Mouse (Mus musculus): ENCODE measurements around the gene Plcd1. TPM values are rescaled to one million over a fixed set of nuclear protein-coding genes. Genes with fewer than 3 reads are reported as not detected.

The Plcd1 gene
- polyA plus RNA-seq, 1 experiment from 2014 or later = 35.3 TPM

GRCm38 (mm10) chr9:119070173-119070825, 23.0 kb downstream of the Plcd1 start:
- Histone ChIP-seq H3K36me3 (ENCODE audit: control insufficient read depth, insufficient read depth, low read length) (no peaks in the 10 kb centered on the region), H3K4me3 (ENCODE audit: low read depth, low read length) (no peak overlapping the region), H3K27me3 (ENCODE audit: control insufficient read depth, insufficient read depth, low read length) (no peaks in the 10 kb centered on the region), H3K9ac (ENCODE audit: low read length) (no peak overlapping the region), H3K27ac (replicated peaks) (no peak overlapping the region), H3K9me3 (ENCODE audit: control insufficient read depth, low read length) (no peaks in the 10 kb centered on the region), H3K4me1 (replicated peaks; ENCODE audit: control insufficient read depth, insufficient read depth) (no peaks in the 10 kb centered on the region), H3K4me2 (replicated peaks; ENCODE audit: low read depth) (no peak overlapping the region)
- ATAC-seq (ENCODE audit: low FRiP score, low TSS enrichment) (no peak), DNase-seq (ENCODE audit: low spot score) (no peak)
- WGBS = 71% methylated on average over 13 of the region's 13 CpGs
- TF ChIP-seq EP300 (optimal IDR thresholded peaks at IDR 0.05) (no peak), CTCF (IDR thresholded peaks at IDR 0.05; ENCODE audit: low read depth) (no peak)

GRCm38 (mm10) chr9:119068266-119068665, 25.0 kb downstream of the Plcd1 start:
- H3K9ac ChIP-seq (ENCODE audit: low read length) = no peak overlapping the region
- peak overlapping the region; percentile 45; the same call in 1 of the 2 replicates for H3K27ac ChIP-seq (replicated peaks)
- ATAC-seq (ENCODE audit: low FRiP score, low TSS enrichment) (peak; percentile 75), DNase-seq (ENCODE audit: low spot score) (peak; percentile 67)
- no peak for TF ChIP-seq EP300 (optimal IDR thresholded peaks at IDR 0.05)
- no peaks in the 10 kb centered on the region for H3K9me3 ChIP-seq (ENCODE audit: control insufficient read depth, low read length)
- H3K4me3 ChIP-seq (ENCODE audit: low read depth, low read length) = no peak overlapping the region
- 72% methylated on average over 11 of the region's 11 CpGs for WGBS
- H3K36me3 ChIP-seq (ENCODE audit: control insufficient read depth, insufficient read depth, low read length) = no peaks in the 10 kb centered on the region
- no peak overlapping the region for H3K4me2 ChIP-seq (replicated peaks; ENCODE audit: low read depth)
- no peaks in the 10 kb centered on the region for H3K27me3 ChIP-seq (ENCODE audit: control insufficient read depth, insufficient read depth, low read length)
- no peaks in the 10 kb centered on the region for H3K4me1 ChIP-seq (replicated peaks; ENCODE audit: control insufficient read depth, insufficient read depth)

GRCm38 (mm10) chr9:119067601-119068000, 25.7 kb downstream of the Plcd1 start:
- Histone ChIP-seq H3K27ac (replicated peaks) (peak overlapping the region; percentile 45; the same call in 1 of the 2 replicates), H3K9ac (ENCODE audit: low read length) (no peak overlapping the region), H3K4me2 (replicated peaks; ENCODE audit: low read depth) (no peak overlapping the region), H3K27me3 (ENCODE audit: control insufficient read depth, insufficient read depth, low read length) (no peaks in the 10 kb centered on the region), H3K9me3 (ENCODE audit: control insufficient read depth, low read length) (no peaks in the 10 kb centered on the region), H3K4me1 (replicated peaks; ENCODE audit: control insufficient read depth, insufficient read depth) (no peaks in the 10 kb centered on the region), H3K36me3 (ENCODE audit: control insufficient read depth, insufficient read depth, low read length) (no peaks in the 10 kb centered on the region), H3K4me3 (ENCODE audit: low read depth, low read length) (no peak overlapping the region)
- ATAC-seq (ENCODE audit: low FRiP score, low TSS enrichment) (peak; percentile 27; the same call in 1 of the 2 replicates), DNase-seq (ENCODE audit: low spot score) (peak; percentile 83)
- WGBS = 5% methylated on average over 6 of the region's 6 CpGs
- TF ChIP-seq EP300 (optimal IDR thresholded peaks at IDR 0.05) (no peak), CTCF (IDR thresholded peaks at IDR 0.05; ENCODE audit: low read depth) (peak; percentile 93)

- H3K4me2 ChIP-seq (replicated peaks; ENCODE audit: low read depth) = no peak overlapping the region
- H3K4me1 ChIP-seq (replicated peaks; ENCODE audit: control insufficient read depth, insufficient read depth) = no peaks in the 10 kb centered on the region
- H3K27me3 ChIP-seq (ENCODE audit: control insufficient read depth, insufficient read depth, low read length) = no peaks in the 10 kb centered on the region
- DNase-seq (ENCODE audit: low spot score) = no peak
- H3K27ac ChIP-seq (replicated peaks) = no peak overlapping the region
- TF ChIP-seq EP300 (optimal IDR thresholded peaks at IDR 0.05) = no peak
- TF ChIP-seq CTCF (IDR thresholded peaks at IDR 0.05; ENCODE audit: low read depth) = no peak
- ATAC-seq (ENCODE audit: low FRiP score, low TSS enrichment) = no peak
- no peaks in the 10 kb centered on the region for H3K9me3 ChIP-seq (ENCODE audit: control insufficient read depth, low read length)
- H3K9ac ChIP-seq (ENCODE audit: low read length) = no peak overlapping the region
- no peak overlapping the region for H3K4me3 ChIP-seq (ENCODE audit: low read depth, low read length)
- WGBS = 65% methylated on average over 4 of the region's 4 CpGs
- no peaks in the 10 kb centered on the region for H3K36me3 ChIP-seq (ENCODE audit: control insufficient read depth, insufficient read depth, low read length)
Observed at GRCm38 (mm10) chr9:119064296-119064695, 29.0 kb downstream of the Plcd1 start.

GRCm38 (mm10) chr9:119063036-119063644, 30.2 kb downstream of the Plcd1 start:
- H3K27me3 ChIP-seq (ENCODE audit: control insufficient read depth, insufficient read depth, low read length) = no peaks in the 10 kb centered on the region
- H3K9ac ChIP-seq (ENCODE audit: low read length) = no peak overlapping the region
- H3K36me3 ChIP-seq (ENCODE audit: control insufficient read depth, insufficient read depth, low read length) = no peaks in the 10 kb centered on the region
- H3K27ac ChIP-seq (replicated peaks) = no peak overlapping the region
- no peak for TF ChIP-seq EP300 (optimal IDR thresholded peaks at IDR 0.05)
- no peak for TF ChIP-seq CTCF (IDR thresholded peaks at IDR 0.05; ENCODE audit: low read depth)
- no peaks in the 10 kb centered on the region for H3K4me1 ChIP-seq (replicated peaks; ENCODE audit: control insufficient read depth, insufficient read depth)
- H3K4me2 ChIP-seq (replicated peaks; ENCODE audit: low read depth) = no peak overlapping the region
- H3K9me3 ChIP-seq (ENCODE audit: control insufficient read depth, low read length) = no peaks in the 10 kb centered on the region
- WGBS = 36% methylated on average over 19 of the region's 19 CpGs
- 0 out of 2 replicates have a peak, but pooled peaks have one; percentile 6 for ATAC-seq (ENCODE audit: low FRiP score, low TSS enrichment)
- peak; percentile 59 for DNase-seq (ENCODE audit: low spot score)
- H3K4me3 ChIP-seq (ENCODE audit: low read depth, low read length) = no peak overlapping the region

- no peak for DNase-seq (ENCODE audit: low spot score)
- 85% methylated on average over 10 of the region's 10 CpGs for WGBS
Observed at GRCm38 (mm10) chr9:119060701-119061100, 32.6 kb downstream of the Plcd1 start.

More at GRCm38 (mm10) chr9:119060701-119061100, 32.6 kb downstream of the Plcd1 start:
- Histone ChIP-seq H3K4me1 (replicated peaks; ENCODE audit: control insufficient read depth, insufficient read depth) (no peaks in the 10 kb centered on the region), H3K9me3 (ENCODE audit: control insufficient read depth, low read length) (no peaks in the 10 kb centered on the region), H3K4me2 (replicated peaks; ENCODE audit: low read depth) (no peak overlapping the region), H3K9ac (ENCODE audit: low read length) (no peak overlapping the region), H3K4me3 (ENCODE audit: low read depth, low read length) (no peak overlapping the region), H3K27me3 (ENCODE audit: control insufficient read depth, insufficient read depth, low read length) (no peaks in the 10 kb centered on the region), H3K27ac (replicated peaks) (no peak overlapping the region), H3K36me3 (ENCODE audit: control insufficient read depth, insufficient read depth, low read length) (no peaks in the 10 kb centered on the region)
- no peak for ATAC-seq (ENCODE audit: low FRiP score, low TSS enrichment)
- TF ChIP-seq EP300 (optimal IDR thresholded peaks at IDR 0.05) = no peak
- no peak for TF ChIP-seq CTCF (IDR thresholded peaks at IDR 0.05; ENCODE audit: low read depth)

Measured in stomach, postnatal 0 days (tissue).